Mouse (Mus musculus) thymus, postnatal 14 days (tissue): ENCODE data around the gene Pex3.
"Not testable (repeated sequence)": the region's sequence is repeated elsewhere in the genome, so short reads cannot be mapped to it uniquely, and the experiment has no call there.

Source experiments
- DNase-seq: peaks from one replicate; pipeline ENCODE4 v3.0.0; 2021

Pex3 gene

GRCm38 (mm10) chr10:13534751-13535150 lies 18.2 kb downstream of the Pex3 start:
- no peak for DNase-seq

- DNase-seq: no peak
Observed at GRCm38 (mm10) chr10:13528155-13528554, 24.8 kb downstream of the Pex3 start.

- DNase-seq: no peak
Observed at GRCm38 (mm10) chr10:13521857-13522256, 31.1 kb downstream of the Pex3 start.

- DNase-seq: no peak
Observed at GRCm38 (mm10) chr10:13502371-13502770, 50.6 kb downstream of the Pex3 start.

GRCm38 (mm10) chr10:13501533-13501932 lies 51.4 kb downstream of the Pex3 start:
- not testable (repeated sequence) for DNase-seq

- DNase-seq: peak; percentile 91
Observed at GRCm38 (mm10) chr10:13500938-13501496, 51.9 kb downstream of the Pex3 start.

- peak; percentile 28 for DNase-seq
Observed at GRCm38 (mm10) chr10:13500473-13500872, 52.5 kb downstream of the Pex3 start.

GRCm38 (mm10) chr10:13499331-13499730 lies 53.6 kb downstream of the Pex3 start, which contains the start of gene Fuca2:
Gene Fuca2 (plus strand): TSS chr10:13499540.
- DNase-seq: peak; percentile 39

GRCm38 (mm10) chr10:13496315-13496714 lies 56.6 kb downstream of the Pex3 start:
- no peak for DNase-seq

- no peak for DNase-seq
Observed at GRCm38 (mm10) chr10:13493978-13494686, 58.8 kb downstream of the Pex3 start.

GRCm38 (mm10) chr10:13489671-13490070 lies 63.3 kb downstream of the Pex3 start:
- DNase-seq: no peak

GRCm38 (mm10) chr10:13485958-13486357 lies 67.0 kb downstream of the Pex3 start:
- no peak for DNase-seq

- DNase-seq: no peak
Observed at GRCm38 (mm10) chr10:13479341-13479740, 73.6 kb downstream of the Pex3 start.

GRCm38 (mm10) chr10:13475121-13475520 lies 77.8 kb downstream of the Pex3 start:
- DNase-seq: peak; percentile 63

- DNase-seq: no peak
Observed at GRCm38 (mm10) chr10:13474568-13474955, 78.4 kb downstream of the Pex3 start.
